Mouse (Mus musculus) heart, embryonic 15.5 days (tissue): ENCODE measurements around the gene Fndc3a. TPM values are rescaled to one million over a fixed set of nuclear protein-coding genes. Genes with fewer than 3 reads are reported as not detected.
A peak's percentile ranks its signal among the peaks of the same experiment; 100 is the strongest.

Experiments
- ATAC-seq: fragments of 200-750 bp; cut with Nextera tagmentation; replicated peaks from 2 replicates; pipeline ENCODE4 v1.8.0; 2017; ENCODE audit warnings: low read depth, moderate TSS enrichment; ENCODE audit not compliant: insufficient number of reproducible peaks, insufficient read depth, low FRiP score
- H3K27ac ChIP-seq: fragments of 300-500 bp; sonication (generic); 2 replicates; pipeline ENCODE4 v1.5.1; 2015; ENCODE audit warnings: mild to moderate bottlenecking, inconsistent platforms
- H3K27me3 ChIP-seq: fragments of 300-500 bp; sonication (generic); 2 replicates; pipeline ENCODE4 v1.6.1; 2015; ENCODE audit warnings: inconsistent platforms
- H3K36me3 ChIP-seq: fragments of 300-500 bp; sonication (generic); 2 replicates; pipeline ENCODE4 v1.6.1; 2015; ENCODE audit warnings: mild to moderate bottlenecking, inconsistent platforms
- H3K4me1 ChIP-seq: fragments of 300-500 bp; sonication (generic); replicated peaks from 2 replicates; pipeline ENCODE4 v1.6.1; 2015; ENCODE audit warnings: inconsistent platforms
- H3K4me2 ChIP-seq: fragments of 300-500 bp; sonication (generic); 2 replicates; pipeline ENCODE4 v1.6.1; 2015; ENCODE audit warnings: inconsistent platforms, mild to moderate bottlenecking, moderate library complexity
- H3K4me3 ChIP-seq: fragments of 300-500 bp; sonication (generic); 2 replicates; pipeline ENCODE4 v1.5.1; 2015; ENCODE audit warnings: mild to moderate bottlenecking, inconsistent platforms
- H3K9ac ChIP-seq: fragments of 300-500 bp; sonication (generic); 2 replicates; pipeline ENCODE4 v1.6.1; 2015; ENCODE audit warnings: mild to moderate bottlenecking, inconsistent platforms
- H3K9me3 ChIP-seq: fragments of 300-500 bp; sonication (generic); replicated peaks from 2 replicates; pipeline ENCODE4 v1.6.1; 2016; ENCODE audit warnings: inconsistent platforms
- WGBS: fragments of 180-500 bp; shearing (Covaris S2); methylation state at CpG from one replicate; pipeline ENCODE4 v1.1.7; 2015; ENCODE audit warnings: mixed read lengths; 5-methylcytosine and 5-hydroxymethylcytosine counted together
- polyA plus RNA-seq: library from polyadenylated mRNA; unstranded; fragments of >200 nt; fragmentation: Nextera tagmentation; extraction: Ambion mirVana; gene quantifications from 2 replicates; pipeline ENCODE4 v1.2.1, GENCODE M21; 2015

Gene Fndc3a
- polyA plus RNA-seq, 1 experiment from 2014 or later: 17.3 TPM

- Histone ChIP-seq H3K4me3 (no peak overlapping the region), H3K9ac (no peak overlapping the region), H3K4me2 (no peak overlapping the region), H3K9me3 (no peaks in the 10 kb centered on the region), H3K27ac (no peak overlapping the region), H3K4me1 (no peaks in the 10 kb centered on the region; the same call in 1 of the 2 replicates), H3K27me3 (no peaks in the 10 kb centered on the region), H3K36me3 (no peaks in the 10 kb centered on the region)
- no peak for ATAC-seq
- WGBS: 76% methylated on average over 4 of the region's 4 CpGs
Observed at GRCm38 (mm10) chr14:72716175-72716574, 6.4 kb upstream of the Fndc3a start.

GRCm38 (mm10) chr14:72711130-72711529, 1.3 kb upstream of the Fndc3a start:
- Histone ChIP-seq H3K27ac (no peak overlapping the region), H3K27me3 (no peaks in the 10 kb centered on the region), H3K4me2 (peak overlapping the region; percentile 81), H3K4me1 (no peaks in the 10 kb centered on the region; the same call in 1 of the 2 replicates), H3K9ac (no peak overlapping the region), H3K9me3 (no peaks in the 10 kb centered on the region), H3K4me3 (peak overlapping the region; percentile 79), H3K36me3 (no peaks in the 10 kb centered on the region)
- 39% methylated on average over 4 of the region's 4 CpGs for WGBS
- ATAC-seq: no peak

- H3K36me3 ChIP-seq: no peaks in the 10 kb centered on the region
- no peaks in the 10 kb centered on the region for H3K9me3 ChIP-seq
- peak overlapping the region; percentile 79 for H3K4me3 ChIP-seq
- H3K27ac ChIP-seq: peak overlapping the region; percentile 90
- WGBS: 1% methylated on average over 38 of the region's 38 CpGs
- no peak for ATAC-seq
- H3K4me2 ChIP-seq: peak overlapping the region; percentile 81
- no peaks in the 10 kb centered on the region; the same call in 1 of the 2 replicates for H3K4me1 ChIP-seq
- H3K9ac ChIP-seq: peak overlapping the region; percentile 84
- no peaks in the 10 kb centered on the region for H3K27me3 ChIP-seq
Observed at GRCm38 (mm10) chr14:72710341-72711027, 681 bp upstream of the Fndc3a start.

- under 1% methylated on average over 46 of the region's 70 CpGs for WGBS
Observed at GRCm38 (mm10) chr14:72709091-72709709, 603 bp downstream of the Fndc3a start.

GRCm38 (mm10) chr14:72708581-72708991, 1.2 kb downstream of the Fndc3a start:
- Histone ChIP-seq H3K9ac (no peak overlapping the region; the same call in 1 of the 2 replicates), H3K4me3 (peak overlapping the region; percentile 79), H3K36me3 (no peaks in the 10 kb centered on the region), H3K27me3 (no peaks in the 10 kb centered on the region), H3K9me3 (no peaks in the 10 kb centered on the region), H3K4me2 (peak overlapping the region; percentile 81), H3K27ac (no peak overlapping the region), H3K4me1 (no peaks in the 10 kb centered on the region; the same call in 1 of the 2 replicates)
- WGBS: 38% methylated on average over 11 of the region's 11 CpGs
- ATAC-seq: no peak

More at GRCm38 (mm10) chr14:72709091-72709709, 603 bp downstream of the Fndc3a start:
- Histone ChIP-seq H3K9ac (peak overlapping the region; percentile 84), H3K36me3 (no peaks in the 10 kb centered on the region), H3K9me3 (no peaks in the 10 kb centered on the region), H3K4me1 (no peaks in the 10 kb centered on the region; the same call in 1 of the 2 replicates), H3K27ac (peak overlapping the region; percentile 90), H3K4me2 (peak overlapping the region; percentile 81), H3K4me3 (peak overlapping the region; percentile 79), H3K27me3 (no peaks in the 10 kb centered on the region)
- peak; percentile 73 for ATAC-seq

GRCm38 (mm10) chr14:72700056-72700455, 9.7 kb downstream of the Fndc3a start:
- H3K27ac ChIP-seq: no peak overlapping the region
- H3K27me3 ChIP-seq: no peaks in the 10 kb centered on the region
- H3K9ac ChIP-seq: no peak overlapping the region
- no peaks in the 10 kb centered on the region for H3K36me3 ChIP-seq
- H3K4me3 ChIP-seq: no peak overlapping the region
- no peaks in the 10 kb centered on the region for H3K9me3 ChIP-seq
- ATAC-seq: no peak
- H3K4me1 ChIP-seq: no peaks in the 10 kb centered on the region
- WGBS: 83% methylated on average over 5 of the region's 5 CpGs
- no peak overlapping the region for H3K4me2 ChIP-seq

- H3K4me2 ChIP-seq: no peak overlapping the region
- H3K27ac ChIP-seq: no peak overlapping the region
- no peak for ATAC-seq
- no peaks in the 10 kb centered on the region for H3K36me3 ChIP-seq
- no peaks in the 10 kb centered on the region for H3K27me3 ChIP-seq
- WGBS: 75% methylated on average over 1 of the region's 1 CpGs
- no peaks in the 10 kb centered on the region for H3K9me3 ChIP-seq
- no peak overlapping the region for H3K9ac ChIP-seq
- H3K4me3 ChIP-seq: no peak overlapping the region
- H3K4me1 ChIP-seq: no peaks in the 10 kb centered on the region
Observed at GRCm38 (mm10) chr14:72691406-72691805, 18.4 kb downstream of the Fndc3a start.

- no peaks in the 10 kb centered on the region for H3K9me3 ChIP-seq
- no peak overlapping the region for H3K4me2 ChIP-seq
- ATAC-seq: no peak
- no peaks in the 10 kb centered on the region for H3K4me1 ChIP-seq
- H3K27ac ChIP-seq: no peak overlapping the region
- H3K9ac ChIP-seq: no peak overlapping the region
- no peaks in the 10 kb centered on the region for H3K27me3 ChIP-seq
- no peaks in the 10 kb centered on the region for H3K36me3 ChIP-seq
- H3K4me3 ChIP-seq: no peak overlapping the region
Observed at GRCm38 (mm10) chr14:72689525-72689924, 20.3 kb downstream of the Fndc3a start.

- Histone ChIP-seq H3K27me3 (no peaks in the 10 kb centered on the region), H3K9me3 (no peaks in the 10 kb centered on the region), H3K36me3 (no peaks in the 10 kb centered on the region), H3K4me3 (no peak overlapping the region), H3K4me2 (no peak overlapping the region), H3K9ac (no peak overlapping the region), H3K27ac (no peak overlapping the region), H3K4me1 (no peaks in the 10 kb centered on the region)
- WGBS: 94% methylated on average over 4 of the region's 4 CpGs
- no peak for ATAC-seq
Observed at GRCm38 (mm10) chr14:72684857-72685370, 24.9 kb downstream of the Fndc3a start.

GRCm38 (mm10) chr14:72677247-72677646, 32.6 kb downstream of the Fndc3a start:
- no peak for ATAC-seq
- H3K4me1 ChIP-seq: no peaks in the 10 kb centered on the region
- no peak overlapping the region for H3K4me3 ChIP-seq
- no peak overlapping the region for H3K9ac ChIP-seq
- no peaks in the 10 kb centered on the region for H3K36me3 ChIP-seq
- H3K9me3 ChIP-seq: no peaks in the 10 kb centered on the region
- WGBS: 71% methylated on average over 3 of the region's 3 CpGs
- H3K27me3 ChIP-seq: no peaks in the 10 kb centered on the region
- H3K27ac ChIP-seq: no peak overlapping the region
- H3K4me2 ChIP-seq: no peak overlapping the region

GRCm38 (mm10) chr14:72671911-72672310, 37.9 kb downstream of the Fndc3a start:
- H3K4me3 ChIP-seq: no peak overlapping the region
- H3K4me1 ChIP-seq: no peaks in the 10 kb centered on the region
- no peak for ATAC-seq
- H3K27ac ChIP-seq: no peak overlapping the region
- H3K9ac ChIP-seq: no peak overlapping the region
- no peaks in the 10 kb centered on the region for H3K27me3 ChIP-seq
- H3K9me3 ChIP-seq: no peaks in the 10 kb centered on the region
- 92% methylated on average over 3 of the region's 3 CpGs for WGBS
- no peak overlapping the region for H3K4me2 ChIP-seq
- no peaks in the 10 kb centered on the region for H3K36me3 ChIP-seq
